Mouse (Mus musculus): Measurements from ENCODE around the gene Pde1a.

Gene Pde1a

GRCm38 (mm10) chr2:79825853-79826252, 303.4 kb downstream of the Pde1a start:
- no peak for DNase-seq (ENCODE audit: low read depth, low spot score)

- DNase-seq (ENCODE audit: low read depth, low spot score), result no peak
Measured at GRCm38 (mm10) chr2:79819543-79819942, 309.7 kb downstream of the Pde1a start.

- DNase-seq (ENCODE audit: low read depth, low spot score), result no peak
Measured at GRCm38 (mm10) chr2:79815708-79816484, 313.4 kb downstream of the Pde1a start.

DNA sequence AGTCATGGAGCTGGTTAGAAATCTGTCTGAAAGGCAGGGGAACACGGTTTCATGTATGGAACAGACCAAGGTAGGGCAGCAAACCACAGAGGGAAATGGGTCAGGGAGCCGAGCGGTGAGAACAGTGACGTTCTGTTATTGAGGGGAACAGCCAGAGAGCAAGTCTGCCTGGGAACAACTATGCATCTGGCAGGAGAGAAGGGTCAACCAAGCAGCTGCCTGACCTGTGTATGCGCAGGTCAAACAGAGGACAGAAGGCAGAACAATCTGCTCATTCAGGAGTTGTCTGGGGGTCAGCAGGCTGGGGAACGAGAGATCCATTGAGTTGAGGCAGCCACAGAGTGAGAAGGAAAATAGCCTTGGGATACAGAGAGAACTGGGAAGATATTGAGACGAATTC, 330.6 kb downstream of the Pde1a start:
- DNase-seq (ENCODE audit: low read depth, low spot score), result no peak

GRCm38 (mm10) chr2:79797444-79797843, 331.8 kb downstream of the Pde1a start:
- no peak for DNase-seq (ENCODE audit: low read depth, low spot score)

- no peak for DNase-seq (ENCODE audit: low read depth, low spot score)
Measured at GRCm38 (mm10) chr2:79793186-79793585, 336.1 kb downstream of the Pde1a start.

DNA sequence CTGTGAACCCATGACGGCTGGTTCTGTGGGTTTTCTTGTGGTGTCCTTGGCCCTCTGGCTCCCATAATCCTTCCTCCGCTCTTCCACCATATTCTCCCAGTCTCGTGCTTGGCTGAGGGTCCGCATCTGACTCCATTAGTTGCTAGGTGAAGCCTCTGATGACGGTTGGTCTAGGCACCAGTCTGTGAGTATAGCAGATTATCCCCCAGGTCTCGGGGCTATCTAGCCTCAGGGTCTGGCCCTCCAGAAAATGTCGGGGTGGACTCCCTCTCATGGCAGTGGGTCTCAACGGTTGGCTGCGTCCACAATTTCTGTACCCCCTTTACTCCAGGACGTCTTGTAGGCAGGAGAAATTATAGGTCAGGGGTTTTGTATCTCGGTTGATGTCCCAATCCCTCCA, 342.8 kb downstream of the Pde1a start:
- no peak for DNase-seq (ENCODE audit: low read depth, low spot score)

GRCm38 (mm10) chr2:79785541-79786134, 343.6 kb downstream of the Pde1a start:
- DNase-seq (ENCODE audit: low read depth, low spot score), result no peak

Data from ES-CJ7 (cell line).